Mouse (Mus musculus) midbrain, embryonic 11.5 days (tissue): ENCODE data around the gene Esrp2. TPM values are rescaled to one million over a fixed set of nuclear protein-coding genes. Genes with fewer than 3 reads are reported as not detected.

ENCODE experiments used
- ATAC-seq: fragments of 200-750 bp; cut with Nextera tagmentation; 2 replicates; pipeline ENCODE4 v1.8.0; 2017; ENCODE audit warnings: moderate TSS enrichment, moderate library complexity; ENCODE audit not compliant: low FRiP score
- DNase-seq: peaks from one replicate; pipeline ENCODE4 v3.0.0; 2015; ENCODE audit warnings: low spot score; ENCODE audit errors: missing footprints
- H3K27ac ChIP-seq: fragments of 300-500 bp; sonication (generic); 2 replicates; pipeline ENCODE4 v1.5.1; 2014; ENCODE audit warnings: low read depth, low read length
- H3K27me3 ChIP-seq: fragments of 300-500 bp; sonication (generic); 2 replicates; pipeline ENCODE4 v1.6.1; 2014; ENCODE audit warnings: mild to moderate bottlenecking, low read length, moderate library complexity, mixed read lengths; ENCODE audit not compliant: control insufficient read depth, insufficient read depth
- H3K36me3 ChIP-seq: fragments of 300-500 bp; sonication (generic); 2 replicates; pipeline ENCODE4 v1.6.1; 2014; ENCODE audit warnings: mild to moderate bottlenecking, low read length, moderate library complexity, mixed read lengths; ENCODE audit not compliant: control insufficient read depth, insufficient read depth
- H3K4me1 ChIP-seq: fragments of 300-500 bp; sonication (generic); 2 replicates; pipeline ENCODE4 v1.6.1; 2014; ENCODE audit warnings: low read length; ENCODE audit not compliant: control insufficient read depth, insufficient read depth
- H3K4me2 ChIP-seq: fragments of 300-500 bp; sonication (generic); 2 replicates; pipeline ENCODE4 v1.6.1; 2014; ENCODE audit warnings: mild to moderate bottlenecking, moderate library complexity
- H3K4me3 ChIP-seq: fragments of 300-500 bp; sonication (generic); 2 replicates; pipeline ENCODE4 v1.5.1; 2014; ENCODE audit warnings: low read depth, low read length
- H3K9ac ChIP-seq: fragments of 300-500 bp; sonication (generic); 2 replicates; pipeline ENCODE4 v1.6.1; 2014; ENCODE audit warnings: low read length
- H3K9me3 ChIP-seq: fragments of 300-500 bp; sonication (generic); 2 replicates; pipeline ENCODE4 v1.6.1; 2016; ENCODE audit warnings: low read length; ENCODE audit not compliant: control insufficient read depth
- WGBS: fragments of 180-500 bp; shearing (Covaris S2); extraction: QIAGEN DNeasy Blood & Tissue Kit; methylation state at CpG from one replicate; pipeline ENCODE4 v1.1.7; 2014; 5-methylcytosine and 5-hydroxymethylcytosine counted together
- polyA plus RNA-seq: library from polyadenylated mRNA; unstranded; fragments of >200 nt; fragmentation: Nextera tagmentation; extraction: Ambion mirVana; gene quantifications from 2 replicates; pipeline ENCODE4 v1.2.1, GENCODE M21; 2014

Gene Esrp2
- polyA plus RNA-seq, 1 experiment from 2014 or later, result 0.89 TPM

DNA sequence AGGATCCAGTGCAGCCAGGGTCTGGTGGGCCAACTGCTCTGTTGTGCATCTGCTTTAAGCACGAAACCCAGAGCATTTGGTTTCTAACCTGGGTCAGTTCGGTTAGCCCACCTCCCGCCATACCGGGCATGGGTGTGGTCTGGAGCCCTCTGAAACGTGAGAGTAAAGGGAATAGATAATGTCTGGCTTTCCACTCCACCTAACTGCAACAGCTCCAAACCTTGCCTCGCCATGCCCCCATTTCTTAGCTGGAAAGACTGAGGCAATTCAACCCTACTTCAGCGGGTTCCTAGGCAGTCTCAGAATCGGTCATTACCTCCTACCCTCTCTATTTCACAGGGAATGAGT is 13.9 kb upstream of the Esrp2 start:
- Histone ChIP-seq H3K4me1 (peaks cover 8% of the 10 kb centered on the region), H3K4me2 (peak overlapping the region; percentile 86), H3K27ac (no peak overlapping the region), H3K36me3 (peaks cover 3% of the 10 kb centered on the region; the same call in 1 of the 2 replicates), H3K27me3 (no peaks in the 10 kb centered on the region), H3K9me3 (no peaks in the 10 kb centered on the region), H3K4me3 (peak overlapping the region; percentile 75), H3K9ac (peak overlapping the region; percentile 77)
- 21% methylated on average over 8 of the region's 8 CpGs for WGBS
- ATAC-seq (no peak), DNase-seq (no peak)

DNA sequence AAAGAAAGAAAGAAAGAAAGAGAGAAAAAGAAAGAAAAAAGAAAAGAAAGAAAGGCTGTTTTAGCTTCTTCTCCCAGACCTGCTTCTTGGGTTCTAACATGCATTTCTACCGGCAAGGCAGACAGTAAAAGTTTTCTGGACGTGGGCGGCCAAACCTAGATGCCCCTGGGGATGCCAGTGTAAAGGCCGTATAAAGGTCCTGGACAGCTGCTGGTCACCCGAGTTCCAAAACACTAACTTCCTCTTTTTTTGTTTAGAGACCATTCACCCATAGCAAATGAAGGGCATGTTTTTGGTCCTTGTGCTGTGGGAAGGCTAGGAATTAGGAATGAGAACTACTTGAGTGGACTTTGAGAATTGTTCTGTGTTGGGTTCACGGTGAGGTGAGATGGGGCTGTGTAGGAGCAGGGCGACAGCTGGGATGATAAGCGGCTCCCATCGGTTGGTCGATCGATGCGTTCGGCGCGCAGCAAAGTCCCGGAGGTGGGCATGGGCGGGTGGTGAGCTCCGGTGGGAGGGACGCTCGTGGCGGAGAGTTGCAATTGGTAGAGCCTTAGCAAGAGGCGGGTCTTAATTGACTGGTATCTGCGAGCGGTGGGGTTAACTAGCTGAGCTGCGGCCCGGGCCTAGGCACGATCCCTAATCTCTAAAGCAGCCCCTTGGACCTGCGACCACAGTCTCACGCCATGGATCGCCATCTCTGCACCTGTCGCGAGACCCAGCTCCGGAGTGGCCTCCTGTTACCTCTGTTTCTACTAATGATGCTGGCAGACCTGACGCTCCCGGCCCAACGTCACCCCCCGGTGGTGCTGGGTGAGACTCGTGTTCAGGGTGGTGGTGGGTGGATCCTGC is 13.3 kb upstream of the Esrp2 start, which contains the start of gene Pla2g15:
Gene Pla2g15, plus strand, starts transcription at position 599 of the 852 bp plus-strand sequence.
- peak; percentile 97 for ATAC-seq
- peak; percentile 99 for DNase-seq
- 3% methylated on average over 38 of the region's 38 CpGs for WGBS
- Histone ChIP-seq H3K9ac (peak within 1 kb of the TSS; percentile 77), H3K4me2 (peak within 1 kb of the TSS; percentile 86), H3K4me1 (peaks cover 8% of the 10 kb centered on the region), H3K4me3 (peak within 1 kb of the TSS; percentile 75), H3K27me3 (no peaks in the 10 kb centered on the region), H3K27ac (no peak within 1 kb of the TSS), H3K9me3 (no peaks in the 10 kb centered on the region), H3K36me3 (peaks cover 3% of the 10 kb centered on the region; the same call in 1 of the 2 replicates)

DNA sequence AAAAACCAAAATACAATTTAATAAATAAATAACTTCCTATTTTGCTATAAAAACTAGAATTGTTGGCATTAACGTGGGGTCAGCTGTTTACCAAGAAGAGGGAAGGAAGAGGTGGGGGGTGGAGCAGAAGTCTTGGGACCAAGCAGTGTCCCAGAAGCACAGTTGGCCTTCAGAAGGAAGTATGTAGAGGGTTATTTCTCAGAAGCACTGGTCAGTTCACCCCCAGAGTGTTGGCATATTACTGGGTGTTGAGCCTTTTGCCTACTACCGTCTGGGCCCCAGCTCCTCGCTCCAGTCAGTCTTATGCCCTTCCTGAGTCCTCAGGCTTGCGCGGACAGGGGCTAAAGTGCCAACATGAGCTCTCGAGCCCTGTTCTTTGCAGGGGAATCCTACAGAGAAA is 12.3 kb upstream of the Esrp2 start:
- DNase-seq (peak; percentile 53), ATAC-seq (no peak)
- Histone ChIP-seq H3K36me3 (no peaks in the 10 kb centered on the region), H3K4me2 (no peak overlapping the region), H3K27ac (no peak overlapping the region), H3K27me3 (no peaks in the 10 kb centered on the region), H3K4me1 (peaks cover 8% of the 10 kb centered on the region), H3K4me3 (no peak overlapping the region), H3K9ac (no peak overlapping the region), H3K9me3 (no peaks in the 10 kb centered on the region)
- 94% methylated on average over 6 of the region's 6 CpGs for WGBS

DNA sequence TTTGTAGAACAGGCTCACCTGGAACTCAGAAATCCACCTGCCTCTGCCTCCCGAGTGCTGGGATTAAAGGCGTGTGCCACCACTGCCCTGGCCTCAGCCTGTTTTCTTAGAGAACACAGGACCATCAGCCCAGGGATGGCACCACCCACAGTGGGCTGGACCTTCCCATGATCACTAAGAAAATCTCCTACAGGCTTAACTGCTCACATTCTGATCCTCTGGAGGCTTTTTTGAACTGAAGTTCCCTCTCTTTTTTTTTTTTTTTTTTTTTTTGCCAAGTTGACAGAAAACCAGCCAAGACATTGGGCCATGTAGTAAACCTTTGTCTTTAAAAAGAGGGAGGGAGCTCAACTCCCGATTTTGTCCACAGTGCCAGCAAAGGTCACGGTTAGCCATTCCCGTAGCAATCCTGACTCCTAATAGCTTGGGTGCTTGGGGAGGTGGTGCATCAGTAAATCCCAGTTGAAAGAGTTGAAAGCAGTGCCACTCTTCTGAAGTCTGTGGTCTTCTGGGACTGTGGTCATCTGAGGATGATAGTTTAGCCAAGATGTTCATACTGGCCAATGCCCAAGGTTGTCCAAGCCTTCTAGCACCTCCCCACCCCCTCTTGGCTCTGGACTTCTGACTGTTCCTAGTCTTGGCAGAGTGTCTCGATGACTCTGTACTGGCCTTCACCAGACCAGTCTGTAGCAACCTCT is 11.2 kb upstream of the Esrp2 start:
- DNase-seq (peak; percentile 12), ATAC-seq (no peak)
- Histone ChIP-seq H3K9me3 (no peaks in the 10 kb centered on the region), H3K36me3 (no peaks in the 10 kb centered on the region), H3K9ac (no peak overlapping the region), H3K27ac (no peak overlapping the region), H3K4me2 (no peak overlapping the region), H3K4me1 (peaks cover 8% of the 10 kb centered on the region), H3K27me3 (no peaks in the 10 kb centered on the region), H3K4me3 (no peak overlapping the region)
- 85% methylated on average over 6 of the region's 6 CpGs for WGBS

DNA sequence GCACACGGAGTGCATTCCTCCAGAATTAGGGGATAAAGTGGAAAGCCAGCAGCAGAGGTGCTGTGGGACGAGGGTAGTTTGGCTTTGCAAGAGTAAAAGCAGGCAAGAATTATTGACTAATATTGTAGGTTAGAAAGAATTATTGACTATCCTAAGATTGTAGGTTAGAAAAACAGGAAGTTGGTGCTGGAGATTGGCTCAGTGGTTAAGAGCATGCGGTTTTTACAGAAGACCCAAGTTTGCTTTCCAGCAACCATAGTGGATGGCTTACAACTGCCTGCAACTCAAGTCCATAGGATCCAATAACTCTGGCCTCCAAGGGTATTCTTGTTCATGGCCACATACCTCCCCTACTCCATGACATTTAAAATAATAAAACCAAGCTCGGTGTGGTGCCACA is 9.2 kb upstream of the Esrp2 start:
- WGBS, result 92% methylated on average over 4 of the region's 4 CpGs
- H3K27ac ChIP-seq, result no peak overlapping the region
- H3K27me3 ChIP-seq, result no peaks in the 10 kb centered on the region
- H3K4me1 ChIP-seq, result peaks cover 6% of the 10 kb centered on the region
- H3K36me3 ChIP-seq, result no peaks in the 10 kb centered on the region
- no peak overlapping the region for H3K4me3 ChIP-seq
- H3K9ac ChIP-seq, result no peak overlapping the region
- H3K4me2 ChIP-seq, result no peak overlapping the region
- no peaks in the 10 kb centered on the region for H3K9me3 ChIP-seq
- DNase-seq (peak; percentile 62), ATAC-seq (no peak)

DNA sequence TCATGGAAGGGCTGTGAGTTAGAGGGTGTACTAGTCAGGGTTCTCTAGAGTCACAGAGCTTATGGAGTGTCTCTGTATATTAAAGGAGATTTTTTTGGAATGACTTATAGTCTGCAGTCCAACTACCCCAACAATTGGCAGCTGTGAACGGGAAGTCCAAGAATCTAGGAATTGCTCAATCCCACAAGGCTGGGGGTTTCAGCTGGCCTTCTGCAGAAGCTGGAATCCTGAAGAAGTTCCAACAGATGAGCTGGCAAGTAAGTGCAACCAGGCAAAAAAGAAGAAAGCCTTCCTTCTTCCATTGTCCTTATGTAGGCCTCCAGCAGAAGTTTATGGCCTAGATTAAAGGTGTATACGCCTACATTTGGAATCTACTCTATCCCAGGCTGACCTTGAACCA is 8.6 kb upstream of the Esrp2 start:
- Histone ChIP-seq H3K4me1 (no peaks in the 10 kb centered on the region; the same call in 1 of the 2 replicates), H3K36me3 (no peaks in the 10 kb centered on the region), H3K27ac (no peak overlapping the region), H3K4me2 (no peak overlapping the region), H3K4me3 (no peak overlapping the region), H3K9ac (no peak overlapping the region), H3K27me3 (no peaks in the 10 kb centered on the region), H3K9me3 (no peaks in the 10 kb centered on the region)
- ATAC-seq (no peak), DNase-seq (peak; percentile 76)
- 96% methylated on average over 2 of the region's 2 CpGs for WGBS

DNA sequence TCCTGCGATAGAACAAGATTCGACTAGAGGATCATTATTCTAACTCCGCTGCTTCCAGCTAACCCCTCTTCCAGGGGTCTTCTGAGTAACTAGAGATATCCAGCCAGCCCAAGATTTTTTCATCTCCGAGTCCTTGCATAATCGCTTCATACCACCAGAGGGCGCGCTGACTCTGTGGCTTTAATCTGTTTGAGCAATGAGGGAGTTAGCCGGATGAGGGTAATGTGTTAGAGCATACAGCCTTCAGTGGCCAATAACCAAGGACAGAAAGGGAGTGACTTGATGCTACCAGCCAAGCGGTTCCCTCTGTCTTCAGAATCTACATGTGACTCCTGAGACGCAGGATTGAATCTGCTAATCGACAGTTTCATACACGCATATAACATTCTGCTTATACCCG is 4.0 kb upstream of the Esrp2 start:
- peaks cover 17% of the 10 kb centered on the region for H3K4me1 ChIP-seq
- no peak overlapping the region for H3K9ac ChIP-seq
- no peak overlapping the region for H3K27ac ChIP-seq
- H3K4me2 ChIP-seq, result no peak overlapping the region
- peaks cover 32% of the 10 kb centered on the region for H3K27me3 ChIP-seq
- ATAC-seq (peak; percentile 60; the same call in 1 of the 2 replicates), DNase-seq (peak; percentile 98)
- H3K4me3 ChIP-seq, result no peak overlapping the region
- WGBS, result 16% methylated on average over 13 of the region's 13 CpGs
- H3K36me3 ChIP-seq, result no peaks in the 10 kb centered on the region
- H3K9me3 ChIP-seq, result no peaks in the 10 kb centered on the region

DNA sequence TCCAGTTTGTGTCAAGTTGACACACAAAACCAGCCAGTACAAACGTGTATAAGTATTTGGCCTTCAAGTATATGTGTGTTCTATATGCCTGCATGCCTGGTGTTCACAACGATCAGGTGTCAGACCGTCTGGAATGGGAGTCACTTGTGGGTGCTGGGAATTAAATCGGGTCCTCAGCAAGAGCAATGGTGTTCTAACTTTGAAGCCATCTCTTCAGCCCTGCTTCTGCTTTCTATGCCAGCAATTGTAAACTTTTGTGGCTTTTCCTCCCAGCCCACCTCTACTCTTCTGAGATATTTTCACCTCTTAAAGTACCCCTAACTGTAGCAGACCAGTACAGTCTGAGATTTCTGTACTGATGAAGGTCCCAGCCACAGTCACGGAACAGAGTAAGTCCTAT is 3.4 kb upstream of the Esrp2 start:
- H3K4me1 ChIP-seq, result peaks cover 17% of the 10 kb centered on the region
- H3K9ac ChIP-seq, result no peak overlapping the region
- H3K27me3 ChIP-seq, result peaks cover 38% of the 10 kb centered on the region
- no peak overlapping the region for H3K27ac ChIP-seq
- H3K36me3 ChIP-seq, result no peaks in the 10 kb centered on the region
- DNase-seq, result peak; percentile 83
- WGBS, result 66% methylated on average over 5 of the region's 5 CpGs
- no peak overlapping the region for H3K4me3 ChIP-seq
- H3K4me2 ChIP-seq, result no peak overlapping the region
- no peaks in the 10 kb centered on the region for H3K9me3 ChIP-seq
- ATAC-seq, result no peak

DNA sequence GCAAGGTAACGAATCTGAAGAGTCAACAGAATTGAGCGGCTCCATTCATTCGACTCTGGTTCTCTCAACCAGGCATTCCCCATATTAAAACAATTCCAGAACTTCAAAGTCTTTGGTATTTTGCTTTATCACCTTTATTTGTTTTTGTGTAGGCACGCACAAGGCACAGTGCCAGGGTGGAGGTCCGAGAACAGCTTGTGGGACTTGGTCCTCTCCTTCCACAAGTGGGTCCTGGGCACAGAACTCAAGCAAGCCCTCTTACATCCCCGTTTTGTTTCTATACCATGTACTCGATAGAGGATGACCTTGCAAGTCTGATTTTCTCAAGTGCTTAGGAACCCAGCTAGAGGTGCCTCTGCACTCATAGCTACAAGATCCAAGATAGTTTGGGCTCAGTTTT is 1.8 kb upstream of the Esrp2 start:
- H3K9me3 ChIP-seq, result no peaks in the 10 kb centered on the region
- H3K36me3 ChIP-seq, result no peaks in the 10 kb centered on the region
- no peak overlapping the region for H3K27ac ChIP-seq
- H3K27me3 ChIP-seq, result peaks cover 51% of the 10 kb centered on the region
- WGBS, result 20% methylated on average over 7 of the region's 7 CpGs
- peak overlapping the region; percentile 38 for H3K4me3 ChIP-seq
- no peak for DNase-seq
- peaks cover 17% of the 10 kb centered on the region for H3K4me1 ChIP-seq
- H3K4me2 ChIP-seq, result peak overlapping the region; percentile 69
- peak overlapping the region; percentile 28 for H3K9ac ChIP-seq
- no peak for ATAC-seq
